Mouse (Mus musculus) liver, postnatal 0 days (tissue): ENCODE results near the gene Bsnd.

Experiments used
- CTCF ChIP-seq: sonication (generic); IDR thresholded peaks from 2 replicates; pipeline ENCODE4 v1.5.1; 2016; ENCODE audit warnings: antibody characterized with exemption, low read depth
- EP300 ChIP-seq: IDR thresholded peaks from 2 replicates; pipeline ENCODE4 v1.6.1; 2016; ENCODE audit warnings: antibody characterized with exemption, low read depth, mild to moderate bottlenecking

DNA sequence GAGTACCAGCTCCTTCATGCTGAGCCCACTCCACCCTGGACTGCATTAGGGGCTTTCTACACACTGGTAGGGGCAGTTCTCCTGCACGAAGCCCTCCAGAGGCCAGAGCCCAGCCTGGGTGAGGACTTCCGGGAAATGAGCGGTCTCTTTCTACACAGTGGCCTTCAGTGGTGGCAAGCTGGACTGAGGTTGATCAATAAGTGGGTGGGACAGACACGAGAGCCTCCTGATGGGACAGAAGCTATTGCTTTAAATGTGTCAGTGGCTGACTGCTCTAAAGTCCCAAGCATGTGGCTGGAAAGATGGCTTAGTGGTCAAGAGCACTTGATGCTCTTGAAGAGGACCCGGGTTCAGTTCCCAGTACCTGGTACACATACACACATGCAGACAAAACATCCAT is 39.0 kb downstream of the Bsnd start:
- TF ChIP-seq CTCF = no peak
- no peak for TF ChIP-seq EP300
